Mouse (Mus musculus) cortical plate, adult 2 months (tissue): ENCODE results near the gene Eif4e. TPM values are rescaled to one million over a fixed set of nuclear protein-coding genes. Genes with fewer than 3 reads are reported as not detected.

Experiments used
- H3K27ac ChIP-seq: fragments of 200-500 bp; 2 replicates; pipeline ENCODE4 v1.5.1; 2012; ENCODE audit warnings: low read length, control low read depth, inconsistent platforms; ENCODE audit not compliant: insufficient read depth
- H3K4me1 ChIP-seq: fragments of 200-500 bp; 2 replicates; pipeline ENCODE4 v1.6.1; 2011; ENCODE audit warnings: low read length; ENCODE audit not compliant: control insufficient read depth, insufficient read depth
- H3K4me3 ChIP-seq: fragments of 200-500 bp; 2 replicates; pipeline ENCODE4 v1.5.1; 2011; ENCODE audit warnings: mild to moderate bottlenecking, low read length, control low read depth; ENCODE audit not compliant: insufficient read depth
- CTCF ChIP-seq: fragments of 200-500 bp; IDR thresholded peaks from 2 replicates; pipeline ENCODE4 v1.5.1; 2011; ENCODE audit warnings: mild to moderate bottlenecking, control low read depth, low read length; ENCODE audit not compliant: insufficient read depth; ENCODE audit errors: extremely low read depth
- POLR2A ChIP-seq: fragments of 200-500 bp; IDR thresholded peaks from 2 replicates; pipeline ENCODE4 v1.6.1; 2011; ENCODE audit warnings: mild to moderate bottlenecking, low read length, control low read depth; ENCODE audit not compliant: insufficient read depth; ENCODE audit errors: extremely low read depth
- polyA plus RNA-seq: library from polyadenylated mRNA; depleted of rRNA; stranded (reverse); fragments of >200 nt; gene quantifications from 2 replicates; pipeline ENCODE4 v1.2.3, GENCODE M21; 2012

Gene Eif4e
- polyA plus RNA-seq, 1 experiment, result 158 TPM

DNA sequence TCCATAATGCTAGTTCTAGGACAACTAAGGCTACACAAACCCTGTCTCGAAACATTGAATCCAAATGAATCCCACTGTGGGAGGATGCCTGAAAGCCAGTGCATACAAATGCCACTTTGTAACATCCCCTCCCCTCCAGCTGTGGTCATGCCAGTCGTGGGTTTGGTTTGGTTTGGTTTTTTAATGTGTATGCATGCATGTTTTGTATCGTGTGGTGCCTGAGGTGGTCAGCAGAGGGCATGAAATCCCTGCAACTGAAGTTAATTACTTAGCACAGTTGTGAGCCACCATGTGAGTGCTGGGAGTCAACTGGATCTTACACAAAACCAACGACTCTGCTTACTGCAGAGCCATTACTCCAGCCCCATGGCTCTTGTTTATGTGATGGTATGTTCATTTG lies 32.5 kb downstream of the Eif4e start:
- no peak for TF ChIP-seq POLR2A
- peak; percentile 54 for TF ChIP-seq CTCF
- no peaks in the 10 kb centered on the region for H3K4me1 ChIP-seq
- no peak overlapping the region for H3K4me3 ChIP-seq

GRCm38 (mm10) chr3:138560242-138560641 lies 34.3 kb downstream of the Eif4e start:
- no peak overlapping the region for H3K4me3 ChIP-seq
- H3K4me1 ChIP-seq, result no peaks in the 10 kb centered on the region
- no peak for TF ChIP-seq POLR2A
- TF ChIP-seq CTCF, result no peak
- H3K27ac ChIP-seq, result no peak overlapping the region

More for the DNA sequence above, 32.5 kb downstream of the Eif4e start:
- no peak overlapping the region for H3K27ac ChIP-seq

DNA sequence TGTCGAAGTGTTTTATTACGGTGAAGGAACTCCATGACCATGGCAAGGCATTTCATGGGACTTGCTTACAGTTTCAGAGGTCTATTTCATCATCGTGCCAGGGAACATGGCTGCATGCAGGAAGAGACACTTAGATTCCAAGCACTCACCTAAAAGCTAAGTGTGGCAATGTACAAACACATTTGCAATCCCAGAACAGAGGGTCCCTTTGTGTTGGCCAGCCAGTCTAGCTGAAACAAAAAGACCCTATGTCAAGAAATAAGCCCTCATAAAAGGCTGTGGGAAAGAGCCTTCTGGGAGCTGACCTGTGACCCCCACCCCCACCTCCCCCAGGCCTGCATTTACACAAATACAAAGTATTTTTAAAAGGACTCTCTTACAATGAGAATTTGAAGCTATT lies 34.9 kb downstream of the Eif4e start:
- no peak for TF ChIP-seq POLR2A
- no peak for TF ChIP-seq CTCF
- Histone ChIP-seq H3K4me1 (no peaks in the 10 kb centered on the region), H3K27ac (no peak overlapping the region), H3K4me3 (no peak overlapping the region)

- H3K27ac ChIP-seq, result no peak overlapping the region
- H3K4me3 ChIP-seq, result no peak overlapping the region
- H3K4me1 ChIP-seq, result no peaks in the 10 kb centered on the region
- TF ChIP-seq CTCF, result no peak
- no peak for TF ChIP-seq POLR2A
Observed at GRCm38 (mm10) chr3:138578867-138579266, 52.9 kb downstream of the Eif4e start.

DNA sequence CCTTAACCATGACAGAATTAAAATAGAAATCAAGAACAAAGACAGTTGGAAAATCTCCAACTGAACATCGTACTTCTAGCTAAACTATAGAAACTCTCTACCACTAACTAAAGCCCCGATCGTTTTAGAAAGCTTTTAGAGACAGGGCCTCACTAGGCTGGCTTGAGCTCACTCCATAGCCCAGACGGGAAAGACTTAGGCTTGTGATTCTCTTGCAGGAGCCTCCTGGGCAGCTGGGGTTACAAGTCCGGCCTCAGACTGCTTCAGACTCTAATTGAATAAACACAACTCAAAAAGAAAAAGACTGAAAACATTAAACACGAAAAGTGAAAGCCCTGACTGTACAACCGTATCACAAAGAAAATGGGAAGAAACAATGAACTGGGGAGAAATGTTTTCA lies 60.2 kb downstream of the Eif4e start:
- H3K4me1 ChIP-seq, result no peaks in the 10 kb centered on the region
- H3K4me3 ChIP-seq, result no peak overlapping the region
- H3K27ac ChIP-seq, result no peak overlapping the region
- no peak for TF ChIP-seq CTCF
- TF ChIP-seq POLR2A, result no peak

DNA sequence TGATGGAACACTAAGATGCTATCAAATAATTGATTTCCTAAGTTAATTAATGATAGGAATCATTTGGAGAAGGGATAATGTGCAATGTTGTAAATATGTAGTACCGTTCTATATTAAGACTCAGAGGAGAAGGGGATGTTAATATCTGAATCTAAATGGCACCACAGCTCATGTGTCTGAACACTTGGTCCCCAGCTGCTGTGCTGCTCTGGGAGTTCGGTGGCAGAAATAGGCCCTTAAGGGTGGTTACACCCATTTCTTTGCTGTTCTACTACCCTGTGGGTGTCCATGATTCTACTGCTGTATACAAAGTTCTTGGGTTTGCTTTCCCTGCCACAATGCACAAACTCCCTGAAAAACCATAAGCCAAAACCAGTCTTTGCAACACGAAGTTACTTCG lies 61.2 kb downstream of the Eif4e start:
- no peaks in the 10 kb centered on the region for H3K4me1 ChIP-seq
- H3K27ac ChIP-seq, result no peak overlapping the region
- TF ChIP-seq CTCF, result no peak
- no peak overlapping the region for H3K4me3 ChIP-seq

GRCm38 (mm10) chr3:138588001-138588400 lies 62.0 kb downstream of the Eif4e start:
- Histone ChIP-seq H3K4me1 (no peaks in the 10 kb centered on the region), H3K27ac (no peak overlapping the region), H3K4me3 (no peak overlapping the region)
- no peak for TF ChIP-seq POLR2A
- TF ChIP-seq CTCF, result no peak

DNA sequence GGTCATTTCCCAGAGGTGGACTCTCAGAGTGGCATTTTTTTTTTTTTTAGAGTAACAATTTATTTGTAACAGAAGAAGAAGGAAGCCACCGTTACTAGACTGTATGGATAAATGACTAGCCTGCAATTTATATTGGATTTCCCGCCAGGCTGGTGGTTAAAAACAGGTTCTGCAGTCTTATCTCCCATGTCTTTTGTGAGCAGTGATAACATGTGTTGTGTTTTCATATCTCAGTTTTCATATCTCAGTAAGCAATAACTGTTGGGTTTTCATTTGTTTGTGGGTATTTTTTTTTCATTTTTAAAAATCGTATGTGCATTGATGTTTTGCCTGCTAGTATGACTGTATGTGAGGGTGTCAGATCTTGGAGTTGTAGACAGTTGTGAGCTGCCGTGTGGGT lies 65.0 kb downstream of the Eif4e start:
- Histone ChIP-seq H3K4me3 (no peak overlapping the region), H3K4me1 (no peaks in the 10 kb centered on the region; the same call in 1 of the 2 replicates), H3K27ac (no peak overlapping the region)
- TF ChIP-seq CTCF (no peak), POLR2A (no peak)

DNA sequence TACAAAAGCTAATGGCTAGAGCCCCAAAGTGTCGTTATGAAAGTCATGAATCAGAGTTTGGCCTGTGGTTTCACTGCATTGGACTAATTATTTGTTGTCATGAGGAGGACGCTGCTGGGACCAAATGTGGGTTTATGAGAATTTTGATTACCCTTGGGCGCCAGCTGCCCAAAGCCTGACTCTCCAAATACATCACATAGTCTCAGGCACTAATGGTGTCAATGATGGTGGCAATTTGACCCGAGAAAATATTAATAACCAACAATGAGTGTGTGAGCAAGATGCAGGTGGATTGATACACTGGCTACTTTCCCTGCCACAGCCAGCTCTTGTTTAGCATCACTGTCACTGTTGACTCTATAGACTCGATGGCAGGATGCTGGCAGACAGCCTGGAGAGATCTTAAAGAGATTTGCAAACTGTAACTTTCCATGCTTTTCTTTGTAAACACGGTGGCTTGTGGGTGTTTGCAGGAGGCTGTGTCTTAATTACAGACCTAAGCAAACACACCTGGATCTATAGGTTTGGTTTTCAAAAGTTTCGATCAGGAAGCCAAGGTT lies 65.9 kb downstream of the Eif4e start:
- Histone ChIP-seq H3K4me3 (no peak overlapping the region), H3K27ac (no peak overlapping the region), H3K4me1 (no peaks in the 10 kb centered on the region; the same call in 1 of the 2 replicates)
- TF ChIP-seq CTCF, result no peak
- no peak for TF ChIP-seq POLR2A

GRCm38 (mm10) chr3:138593131-138593530 lies 67.2 kb downstream of the Eif4e start:
- 0 out of 2 replicates have a peak overlapping the region, but pooled peaks have one; percentile 22 for H3K27ac ChIP-seq
- TF ChIP-seq CTCF, result no peak
- no peak for TF ChIP-seq POLR2A

DNA sequence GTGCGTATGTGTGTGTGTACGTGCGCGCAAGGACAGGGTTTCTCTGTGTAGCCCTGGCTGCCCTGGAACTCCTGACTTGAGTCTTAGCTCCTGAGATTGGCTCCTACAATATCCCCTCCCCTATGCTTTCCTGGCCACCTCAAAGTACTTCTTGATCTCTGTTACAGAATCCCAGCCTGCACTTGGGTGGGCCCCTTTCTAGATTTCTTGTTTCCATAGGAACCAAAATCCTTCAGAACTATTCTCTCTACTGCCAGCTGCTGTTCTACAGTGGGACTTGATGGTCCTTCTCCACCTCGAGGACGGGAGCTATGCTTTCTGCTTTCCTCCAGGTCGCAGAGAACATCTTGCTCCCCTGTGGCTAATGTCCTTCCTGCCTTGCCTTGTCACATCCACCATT lies 67.9 kb downstream of the Eif4e start:
- Histone ChIP-seq H3K4me3 (no peak overlapping the region), H3K27ac (0 out of 2 replicates have a peak overlapping the region, but pooled peaks have one; percentile 15), H3K4me1 (no peaks in the 10 kb centered on the region; the same call in 1 of the 2 replicates)
- TF ChIP-seq POLR2A (no peak), CTCF (no peak)

More at GRCm38 (mm10) chr3:138593131-138593530, 67.2 kb downstream of the Eif4e start:
- Histone ChIP-seq H3K4me1 (no peaks in the 10 kb centered on the region; the same call in 1 of the 2 replicates), H3K4me3 (no peak overlapping the region)
